Mouse (Mus musculus) ovary, postnatal 36 days (tissue): ENCODE measurements around the gene Arf3.
A peak's percentile ranks its signal among the peaks of the same experiment; 100 is the strongest.

Experiments
- DNase-seq: peaks from one replicate; pipeline ENCODE4 v3.0.0; 2022; ENCODE audit warnings: low spot score, mixed read lengths

The Arf3 gene

GRCm38 (mm10) chr15:98722854-98723253 is 40.2 kb downstream of the Arf3 start:
- no peak for DNase-seq

GRCm38 (mm10) chr15:98722191-98722590 is 40.8 kb downstream of the Arf3 start:
- DNase-seq, result no peak

- no peak for DNase-seq
Measured at GRCm38 (mm10) chr15:98717301-98717700, 45.7 kb downstream of the Arf3 start.

- DNase-seq, result no peak
Measured at GRCm38 (mm10) chr15:98714230-98714652, 48.8 kb downstream of the Arf3 start.

- peak; percentile 67 for DNase-seq
Measured at GRCm38 (mm10) chr15:98710442-98710841, 52.6 kb downstream of the Arf3 start.

GRCm38 (mm10) chr15:98707766-98708372 is 55.1 kb downstream of the Arf3 start, which contains the start of gene Ccdc65:
TSS of gene Ccdc65 (plus strand) at chr15:98708207.
- DNase-seq, result peak; percentile 82

- DNase-seq, result no peak
Measured at GRCm38 (mm10) chr15:98704312-98704711, 58.7 kb downstream of the Arf3 start.

- peak; percentile 85 for DNase-seq
Measured at GRCm38 (mm10) chr15:98699190-98700105, 63.6 kb downstream of the Arf3 start.

- no peak for DNase-seq
Measured at GRCm38 (mm10) chr15:98696216-98696615, 66.8 kb downstream of the Arf3 start.

- DNase-seq, result no peak
Measured at GRCm38 (mm10) chr15:98695726-98696125, 67.3 kb downstream of the Arf3 start.

- DNase-seq, result no peak
Measured at GRCm38 (mm10) chr15:98692171-98692715, 70.8 kb downstream of the Arf3 start.

GRCm38 (mm10) chr15:98691486-98692147 is 71.4 kb downstream of the Arf3 start:
- no peak for DNase-seq

- no peak for DNase-seq
Measured at GRCm38 (mm10) chr15:98689682-98690081, 73.3 kb downstream of the Arf3 start.
